Mouse (Mus musculus) small intestine, adult 2 months (tissue): ENCODE measurements around the gene Cry2.

Source experiments
- CTCF ChIP-seq: fragments of 200-500 bp; IDR thresholded peaks from 2 replicates; pipeline ENCODE4 v1.5.1; 2012; ENCODE audit warnings: low read depth, mild to moderate bottlenecking, control low read depth, inconsistent platforms, low read length, moderate library complexity, mixed read lengths; ENCODE audit not compliant: insufficient replicate concordance, insufficient read length; ENCODE audit errors: extremely low read depth
- POLR2A ChIP-seq: fragments of 200-500 bp; IDR thresholded peaks from 2 replicates; pipeline ENCODE4 v1.6.1; 2012; ENCODE audit warnings: low read depth, mild to moderate bottlenecking, control low read depth, inconsistent platforms, low read length, moderate library complexity

DNA sequence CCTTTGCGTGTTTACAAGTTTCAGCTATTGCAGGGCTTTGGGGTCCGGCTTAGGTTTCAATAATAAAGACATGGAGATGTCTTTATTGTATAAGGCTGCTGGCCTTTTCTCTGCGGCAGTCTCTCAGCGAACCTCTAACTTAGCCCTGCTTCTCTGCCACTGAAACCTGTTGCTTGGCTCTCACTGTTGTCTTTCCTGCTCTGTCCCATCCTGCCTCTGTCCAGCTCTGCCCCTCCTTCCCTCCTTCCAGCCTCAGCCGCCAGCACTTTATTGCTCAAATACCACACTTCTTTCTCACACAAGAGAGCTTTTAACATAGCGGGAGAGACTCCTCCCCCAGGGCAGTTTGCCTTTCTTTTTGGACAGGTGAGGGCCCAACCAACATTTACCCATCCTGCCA is 6.6 kb upstream of the Cry2 start:
- no peak for TF ChIP-seq POLR2A
- no peak for TF ChIP-seq CTCF
